Mouse (Mus musculus): Measurements from ENCODE around the gene Myh10. TPM values are rescaled to one million over a fixed set of nuclear protein-coding genes. Genes with fewer than 3 reads are reported as not detected.

Myh10 gene
- polyA plus RNA-seq, 1 experiment from 2014 or later, result 125 TPM

DNA sequence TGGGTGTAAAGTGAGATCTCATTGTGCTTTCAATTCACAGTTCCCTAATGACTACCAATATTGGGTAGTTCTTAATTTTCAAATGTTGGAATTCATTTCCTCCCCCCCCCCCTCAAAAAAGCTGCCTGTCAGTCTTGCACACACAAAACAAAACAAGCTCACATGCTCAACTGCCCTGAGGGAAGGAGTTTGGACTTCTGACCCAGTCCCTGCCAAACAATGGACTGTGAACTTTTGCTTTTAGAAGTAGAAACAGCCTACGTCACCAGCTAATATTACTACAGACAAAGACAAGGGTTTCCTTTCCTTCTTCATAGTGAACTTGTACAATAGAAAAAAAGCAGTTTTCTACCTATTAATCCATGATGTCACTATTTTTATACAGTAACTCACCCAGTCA is 2.1 kb upstream of the Myh10 start:
- peaks cover 11% of the 10 kb centered on the region for H3K4me1 ChIP-seq (replicated peaks; ENCODE audit: control insufficient read depth, insufficient read depth, low read length)
- H3K27me3 ChIP-seq (ENCODE audit: control insufficient read depth, insufficient read depth, low read depth, low read length), result no peaks in the 10 kb centered on the region
- H3K9me3 ChIP-seq (ENCODE audit: control insufficient read depth, low read length), result no peaks in the 10 kb centered on the region
- 78% methylated on average over 1 of the region's 1 CpGs for WGBS
- no peak for ATAC-seq (ENCODE audit: low read depth)
- H3K27ac ChIP-seq (ENCODE audit: low read length), result no peak overlapping the region
- no peak overlapping the region for H3K4me3 ChIP-seq (ENCODE audit: low read length)
- no peak overlapping the region for H3K4me2 ChIP-seq (ENCODE audit: low read depth, low read length)
- no peaks in the 10 kb centered on the region for H3K36me3 ChIP-seq (ENCODE audit: control insufficient read depth, insufficient read depth, low read length)
- H3K9ac ChIP-seq (ENCODE audit: low read length), result no peak overlapping the region

DNA sequence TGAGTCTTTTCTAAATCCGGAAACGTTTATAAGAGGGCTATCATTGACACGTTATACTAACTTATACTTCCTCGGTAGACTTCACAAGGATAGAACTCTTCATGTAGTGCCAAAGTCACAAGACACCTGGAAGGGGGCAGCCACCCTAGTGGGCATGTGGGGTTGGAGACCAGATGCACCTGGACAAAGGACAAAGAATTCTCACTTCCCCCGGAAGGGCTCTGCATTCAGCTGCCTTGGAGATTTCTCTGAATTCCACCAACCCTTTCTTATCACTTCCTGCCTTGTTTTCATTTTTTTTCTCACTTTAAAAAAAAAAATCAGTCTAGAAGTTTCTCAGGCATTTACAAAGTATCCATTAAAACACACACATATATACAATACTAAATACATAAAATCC is 894 bp upstream of the Myh10 start:
- H3K9me3 ChIP-seq (ENCODE audit: control insufficient read depth, low read length), result no peaks in the 10 kb centered on the region
- no peak overlapping the region for H3K9ac ChIP-seq (ENCODE audit: low read length)
- H3K27me3 ChIP-seq (ENCODE audit: control insufficient read depth, insufficient read depth, low read depth, low read length), result no peaks in the 10 kb centered on the region
- no peak overlapping the region for H3K4me3 ChIP-seq (ENCODE audit: low read length)
- H3K27ac ChIP-seq (ENCODE audit: low read length), result no peak overlapping the region
- peaks cover 11% of the 10 kb centered on the region for H3K4me1 ChIP-seq (replicated peaks; ENCODE audit: control insufficient read depth, insufficient read depth, low read length)
- no peak for ATAC-seq (ENCODE audit: low read depth)
- H3K4me2 ChIP-seq (ENCODE audit: low read depth, low read length), result peak overlapping the region; percentile 7; the same call in 1 of the 2 replicates
- 24% methylated on average over 5 of the region's 5 CpGs for WGBS
- no peaks in the 10 kb centered on the region for H3K36me3 ChIP-seq (ENCODE audit: control insufficient read depth, insufficient read depth, low read length)

DNA sequence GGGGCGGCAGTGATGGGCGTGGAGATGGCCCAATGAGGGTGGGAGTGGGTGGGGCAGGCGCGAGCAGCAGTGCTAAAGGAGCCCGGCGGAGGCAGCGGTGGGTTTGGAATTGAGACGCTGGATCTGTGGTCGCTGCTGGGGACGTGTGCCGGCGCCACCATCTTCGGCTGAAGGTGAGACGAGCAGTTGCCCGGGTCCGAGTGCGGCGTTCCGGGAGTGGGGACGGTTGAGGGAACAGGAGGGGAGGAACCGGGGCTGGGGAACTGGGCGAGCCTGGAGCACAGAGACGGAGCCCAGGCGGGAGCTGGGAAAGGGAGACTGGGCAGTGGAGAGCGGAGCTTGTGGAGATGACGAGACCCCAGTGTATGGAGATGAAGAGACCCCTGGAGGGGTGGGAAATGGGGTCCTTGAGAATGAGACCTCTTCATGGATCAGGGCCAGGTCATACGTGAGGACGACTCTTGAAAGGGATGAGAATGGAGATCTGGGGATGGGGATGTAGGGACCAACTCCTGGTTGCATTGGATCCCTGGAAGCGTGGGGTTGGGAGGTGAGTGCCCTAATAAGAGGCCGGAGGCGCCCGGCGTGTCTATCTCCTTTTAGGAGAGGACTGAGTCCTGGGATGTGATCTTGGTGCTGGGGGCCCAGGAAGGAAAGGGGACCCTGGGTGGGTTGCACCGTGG is 792 bp downstream of the Myh10 start:
- Histone ChIP-seq H3K9me3 (ENCODE audit: control insufficient read depth, low read length) (no peaks in the 10 kb centered on the region), H3K36me3 (ENCODE audit: control insufficient read depth, insufficient read depth, low read length) (no peaks in the 10 kb centered on the region), H3K27ac (ENCODE audit: low read length) (peak overlapping the region; percentile 99), H3K9ac (ENCODE audit: low read length) (peak overlapping the region; percentile 98), H3K4me3 (ENCODE audit: low read length) (peak overlapping the region; percentile 97), H3K4me1 (replicated peaks; ENCODE audit: control insufficient read depth, insufficient read depth, low read length) (peaks cover 11% of the 10 kb centered on the region), H3K4me2 (ENCODE audit: low read depth, low read length) (peak overlapping the region; percentile 77), H3K27me3 (ENCODE audit: control insufficient read depth, insufficient read depth, low read depth, low read length) (no peaks in the 10 kb centered on the region)
- under 1% methylated on average over 34 of the region's 34 CpGs for WGBS
- no peak; the same call in 1 of the 2 replicates for ATAC-seq (ENCODE audit: low read depth)

DNA sequence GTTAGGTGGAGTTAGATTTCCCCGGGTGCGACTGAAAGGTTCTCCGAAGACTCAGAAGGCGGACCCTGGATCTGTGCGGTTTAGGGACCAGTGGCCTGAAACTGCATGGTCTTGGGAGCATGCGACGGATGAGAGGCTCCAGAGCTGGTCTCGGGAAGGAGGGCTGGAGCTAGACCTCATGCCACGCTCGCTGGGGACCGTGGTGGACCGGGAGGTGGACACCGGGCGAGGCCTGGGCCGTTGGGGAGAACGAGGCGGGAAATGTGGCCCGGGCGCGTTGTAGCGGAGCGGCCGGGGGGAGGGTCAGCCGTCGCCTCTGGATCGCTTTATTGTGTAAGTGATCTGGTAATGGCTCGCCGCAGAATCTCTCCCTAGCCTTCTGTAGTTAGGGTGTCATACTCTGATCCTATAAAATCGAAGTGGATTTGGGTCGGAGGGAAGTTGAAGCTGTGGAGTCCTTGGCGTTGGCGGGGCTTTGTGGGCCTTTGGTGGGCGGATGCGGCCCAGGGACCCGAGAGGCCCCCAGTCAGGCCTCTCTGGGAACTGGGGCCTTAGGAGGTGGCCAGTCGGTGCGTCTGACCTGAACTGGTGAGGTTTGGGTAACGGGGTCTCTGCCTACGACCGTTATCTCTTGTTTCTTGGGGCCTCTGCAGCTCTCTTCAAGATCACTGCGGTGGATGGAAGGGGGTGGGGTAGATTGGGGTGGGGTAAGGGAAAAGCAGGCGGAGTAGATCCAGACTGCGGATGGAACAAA is 1.5 kb downstream of the Myh10 start:
- H3K4me3 ChIP-seq (ENCODE audit: low read length), result peak overlapping the region; percentile 97
- H3K27me3 ChIP-seq (ENCODE audit: control insufficient read depth, insufficient read depth, low read depth, low read length), result no peaks in the 10 kb centered on the region
- H3K36me3 ChIP-seq (ENCODE audit: control insufficient read depth, insufficient read depth, low read length), result no peaks in the 10 kb centered on the region
- H3K27ac ChIP-seq (ENCODE audit: low read length), result peak overlapping the region; percentile 99
- H3K9ac ChIP-seq (ENCODE audit: low read length), result peak overlapping the region; percentile 98
- WGBS, result under 1% methylated on average over 43 of the region's 43 CpGs
- H3K9me3 ChIP-seq (ENCODE audit: control insufficient read depth, low read length), result no peaks in the 10 kb centered on the region
- peaks cover 11% of the 10 kb centered on the region for H3K4me1 ChIP-seq (replicated peaks; ENCODE audit: control insufficient read depth, insufficient read depth, low read length)
- H3K4me2 ChIP-seq (ENCODE audit: low read depth, low read length), result peak overlapping the region; percentile 77
- ATAC-seq (ENCODE audit: low read depth), result no peak

DNA sequence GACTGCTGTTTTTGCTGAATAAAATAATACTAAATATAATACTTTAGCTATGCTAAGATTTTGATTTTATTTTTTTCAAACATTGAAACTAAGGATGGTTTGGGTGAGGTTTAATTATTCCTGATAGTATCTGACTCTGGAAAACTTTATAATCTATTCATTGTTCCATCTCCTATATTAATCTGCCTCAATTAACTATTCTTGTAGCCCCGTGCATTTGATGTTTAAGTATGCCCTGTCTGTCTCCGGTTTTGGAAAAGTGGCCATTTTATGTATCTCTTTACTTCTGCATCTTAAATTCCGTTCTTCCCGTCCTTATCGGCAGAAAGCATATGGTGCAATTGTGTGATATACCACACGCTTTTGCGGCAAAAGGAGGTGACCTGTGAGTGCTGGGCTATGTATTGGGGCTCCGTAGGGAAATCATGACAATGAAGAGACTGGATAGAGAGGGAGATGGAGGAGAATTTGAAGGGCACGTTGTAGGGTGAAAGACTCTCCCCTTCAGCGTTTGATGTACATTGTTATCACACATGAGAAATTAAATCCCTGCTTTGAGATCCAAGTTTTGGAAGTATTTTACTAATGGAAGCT is 2.2 kb downstream of the Myh10 start:
- ATAC-seq (ENCODE audit: low read depth), result no peak
- H3K27me3 ChIP-seq (ENCODE audit: control insufficient read depth, insufficient read depth, low read depth, low read length), result no peaks in the 10 kb centered on the region
- H3K9ac ChIP-seq (ENCODE audit: low read length), result peak overlapping the region; percentile 98
- peaks cover 11% of the 10 kb centered on the region for H3K4me1 ChIP-seq (replicated peaks; ENCODE audit: control insufficient read depth, insufficient read depth, low read length)
- no peaks in the 10 kb centered on the region for H3K36me3 ChIP-seq (ENCODE audit: control insufficient read depth, insufficient read depth, low read length)
- no peaks in the 10 kb centered on the region for H3K9me3 ChIP-seq (ENCODE audit: control insufficient read depth, low read length)
- 7% methylated on average over 10 of the region's 10 CpGs for WGBS
- peak overlapping the region; percentile 77 for H3K4me2 ChIP-seq (ENCODE audit: low read depth, low read length)
- peak overlapping the region; percentile 97 for H3K4me3 ChIP-seq (ENCODE audit: low read length)
- no peak overlapping the region for H3K27ac ChIP-seq (ENCODE audit: low read length)

DNA sequence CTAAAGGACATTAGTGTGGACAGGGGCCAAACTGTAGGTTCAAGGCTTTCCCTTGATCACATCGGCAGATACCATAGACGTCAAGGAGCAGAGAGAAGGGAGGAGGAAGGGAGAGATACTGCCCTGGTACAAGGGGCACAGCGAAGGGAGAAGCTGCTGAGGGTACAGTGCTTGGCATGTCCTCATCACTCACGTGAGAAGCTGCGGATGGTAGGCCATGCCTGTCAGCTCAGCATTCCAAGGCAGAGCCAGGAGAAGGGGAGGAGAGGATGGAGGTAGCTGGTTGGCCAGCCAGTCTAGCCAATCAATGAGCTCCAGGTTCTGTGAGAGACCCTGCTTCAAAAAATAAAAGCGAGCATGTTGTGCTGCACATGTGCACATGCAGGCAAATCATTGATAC is 11.0 kb downstream of the Myh10 start:
- 86% methylated on average over 6 of the region's 6 CpGs for WGBS
- ATAC-seq (ENCODE audit: low read depth), result no peak
- Histone ChIP-seq H3K4me2 (ENCODE audit: low read depth, low read length) (no peak overlapping the region), H3K27me3 (ENCODE audit: control insufficient read depth, insufficient read depth, low read depth, low read length) (no peaks in the 10 kb centered on the region), H3K9me3 (ENCODE audit: control insufficient read depth, low read length) (no peaks in the 10 kb centered on the region), H3K4me3 (ENCODE audit: low read length) (no peak overlapping the region), H3K9ac (ENCODE audit: low read length) (no peak overlapping the region), H3K27ac (ENCODE audit: low read length) (no peak overlapping the region), H3K4me1 (replicated peaks; ENCODE audit: control insufficient read depth, insufficient read depth, low read length) (peaks cover 4% of the 10 kb centered on the region; the same call in 1 of the 2 replicates), H3K36me3 (ENCODE audit: control insufficient read depth, insufficient read depth, low read length) (peaks cover 53% of the 10 kb centered on the region)

DNA sequence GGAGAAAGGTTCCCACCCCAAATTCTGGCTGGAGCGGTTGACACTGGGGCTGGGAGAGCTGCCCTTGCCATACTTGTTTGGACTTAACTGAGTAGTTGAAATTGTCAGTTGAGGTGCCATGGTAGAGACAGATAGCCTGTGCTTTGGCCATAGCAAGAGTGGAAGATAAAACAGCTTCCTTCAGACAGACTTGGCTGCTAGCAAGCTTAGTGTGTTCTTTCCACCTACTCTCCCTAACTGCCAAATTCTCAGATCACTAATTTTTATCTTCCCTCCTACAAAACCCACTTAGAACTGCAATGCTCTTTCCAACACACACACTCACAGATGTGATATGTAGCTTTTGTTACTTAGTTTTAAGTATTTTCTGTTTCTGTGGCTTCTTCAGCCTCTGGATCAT is 12.0 kb downstream of the Myh10 start:
- peaks cover 4% of the 10 kb centered on the region; the same call in 1 of the 2 replicates for H3K4me1 ChIP-seq (replicated peaks; ENCODE audit: control insufficient read depth, insufficient read depth, low read length)
- H3K36me3 ChIP-seq (ENCODE audit: control insufficient read depth, insufficient read depth, low read length), result peaks cover 53% of the 10 kb centered on the region
- H3K9ac ChIP-seq (ENCODE audit: low read length), result no peak overlapping the region
- no peak overlapping the region for H3K4me2 ChIP-seq (ENCODE audit: low read depth, low read length)
- H3K4me3 ChIP-seq (ENCODE audit: low read length), result no peak overlapping the region
- 69% methylated on average over 1 of the region's 1 CpGs for WGBS
- ATAC-seq (ENCODE audit: low read depth), result no peak
- no peaks in the 10 kb centered on the region for H3K27me3 ChIP-seq (ENCODE audit: control insufficient read depth, insufficient read depth, low read depth, low read length)
- H3K27ac ChIP-seq (ENCODE audit: low read length), result no peak overlapping the region
- no peaks in the 10 kb centered on the region for H3K9me3 ChIP-seq (ENCODE audit: control insufficient read depth, low read length)

DNA sequence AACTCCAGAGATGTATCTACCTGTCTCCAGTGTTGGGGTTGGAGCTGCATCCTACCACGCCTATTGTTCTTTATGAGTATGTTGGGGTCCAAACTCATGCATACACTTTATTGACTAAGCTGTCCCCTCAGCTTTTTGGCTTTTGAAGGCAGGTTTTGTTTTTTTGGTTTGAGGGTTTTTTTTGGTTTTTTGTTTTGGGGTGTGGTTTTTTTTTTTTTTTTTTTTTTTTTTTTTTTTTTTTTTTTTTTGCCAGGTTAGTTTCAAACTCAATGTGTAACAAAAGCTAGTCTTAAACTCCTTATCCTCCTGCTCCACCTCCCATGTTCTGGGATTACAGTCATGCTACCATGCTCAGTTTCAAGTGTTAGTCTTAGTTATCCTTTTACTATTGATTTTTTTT is 12.9 kb downstream of the Myh10 start:
- 94% methylated on average over 1 of the region's 1 CpGs for WGBS
- Histone ChIP-seq H3K4me1 (replicated peaks; ENCODE audit: control insufficient read depth, insufficient read depth, low read length) (peaks cover 4% of the 10 kb centered on the region; the same call in 1 of the 2 replicates), H3K4me2 (ENCODE audit: low read depth, low read length) (no peak overlapping the region), H3K4me3 (ENCODE audit: low read length) (no peak overlapping the region), H3K27me3 (ENCODE audit: control insufficient read depth, insufficient read depth, low read depth, low read length) (no peaks in the 10 kb centered on the region), H3K9ac (ENCODE audit: low read length) (no peak overlapping the region), H3K9me3 (ENCODE audit: control insufficient read depth, low read length) (no peaks in the 10 kb centered on the region), H3K27ac (ENCODE audit: low read length) (no peak overlapping the region), H3K36me3 (ENCODE audit: control insufficient read depth, insufficient read depth, low read length) (peaks cover 53% of the 10 kb centered on the region)
- no peak for ATAC-seq (ENCODE audit: low read depth)

DNA sequence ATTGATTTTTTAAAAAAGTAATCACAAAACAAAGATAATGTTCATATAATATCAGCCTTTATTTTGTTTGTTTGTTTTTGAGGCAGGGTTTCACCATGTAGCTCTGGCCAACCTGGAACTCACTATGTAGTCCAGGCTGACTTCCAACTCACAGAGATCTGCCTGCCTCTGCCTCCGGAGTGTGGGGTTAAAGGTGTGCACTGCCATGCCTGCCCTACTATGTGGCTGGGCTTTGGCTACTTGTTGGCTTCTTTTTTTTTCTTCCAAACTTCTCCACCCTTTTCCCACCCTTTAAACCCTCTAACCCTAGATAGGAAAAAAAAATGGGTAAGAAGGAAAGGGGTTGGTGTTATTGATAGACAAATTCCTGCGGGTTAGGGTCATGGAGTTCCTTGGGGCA is 13.5 kb downstream of the Myh10 start:
- WGBS, result 93% methylated on average over 2 of the region's 2 CpGs
- Histone ChIP-seq H3K4me2 (ENCODE audit: low read depth, low read length) (no peak overlapping the region), H3K27ac (ENCODE audit: low read length) (no peak overlapping the region), H3K36me3 (ENCODE audit: control insufficient read depth, insufficient read depth, low read length) (peaks cover 49% of the 10 kb centered on the region), H3K27me3 (ENCODE audit: control insufficient read depth, insufficient read depth, low read depth, low read length) (no peaks in the 10 kb centered on the region), H3K4me1 (replicated peaks; ENCODE audit: control insufficient read depth, insufficient read depth, low read length) (peaks cover 4% of the 10 kb centered on the region; the same call in 1 of the 2 replicates), H3K9me3 (ENCODE audit: control insufficient read depth, low read length) (no peaks in the 10 kb centered on the region), H3K9ac (ENCODE audit: low read length) (no peak overlapping the region), H3K4me3 (ENCODE audit: low read length) (no peak overlapping the region)
- no peak for ATAC-seq (ENCODE audit: low read depth)

All from lung, embryonic 16.5 days (tissue).